Mouse (Mus musculus) frontal cortex, postnatal 14 days (tissue): ENCODE data around the gene Kcnn1.

ENCODE experiments used
- DNase-seq, 2 experiments: peaks; one replicate each; pipeline ENCODE4 v3.0.0; 2022; ENCODE audit warnings: low spot score in 2 of 2

The Kcnn1 gene

DNA sequence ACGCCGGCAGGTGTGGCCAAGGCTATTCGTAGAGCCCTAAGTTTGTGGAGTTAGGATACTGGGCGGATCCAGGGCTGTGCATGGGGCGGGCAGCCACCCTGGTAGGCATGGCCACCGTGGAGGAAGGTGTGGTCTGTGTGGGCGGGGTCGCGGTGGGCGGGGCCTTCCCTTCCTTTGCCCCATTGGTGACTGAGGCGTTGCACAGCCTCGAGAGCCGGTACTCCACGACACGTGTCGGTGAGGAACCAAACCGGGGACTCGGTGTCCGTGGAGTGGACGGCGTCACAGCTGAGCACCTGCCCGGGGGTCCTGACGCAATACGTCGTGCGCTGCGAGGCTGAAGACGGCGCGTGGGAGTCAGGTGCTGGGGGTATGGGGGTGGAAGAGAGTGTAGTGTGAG lies 46.4 kb downstream of the Kcnn1 start:
- no peak for DNase-seq

- no peak for DNase-seq
Observed at GRCm38 (mm10) chr8:70812885-70813284, 50.2 kb downstream of the Kcnn1 start.

DNA sequence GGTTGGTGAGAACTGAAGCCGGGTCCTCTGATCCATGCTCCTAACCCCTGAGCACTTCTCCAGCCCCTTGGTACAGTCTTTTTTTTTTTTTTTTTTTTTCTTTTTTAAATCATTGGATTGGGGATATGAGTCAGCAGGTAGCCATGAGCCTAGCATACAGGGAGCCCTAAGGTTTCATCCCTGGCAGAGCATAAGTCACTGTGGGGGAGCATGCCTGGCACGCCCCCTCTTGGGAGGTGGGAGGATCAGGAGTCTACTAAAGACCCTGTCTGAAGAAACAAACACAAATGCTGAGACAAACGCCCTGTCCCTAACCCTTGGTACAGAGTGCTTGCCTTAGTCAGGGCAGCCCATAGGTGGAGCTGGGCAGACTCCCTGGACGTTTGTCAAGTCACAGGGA lies 51.0 kb downstream of the Kcnn1 start:
- DNase-seq = no peak

- DNase-seq = no peak
Observed at GRCm38 (mm10) chr8:70810962-70811680, 51.9 kb downstream of the Kcnn1 start.

- no peak for DNase-seq
Observed at GRCm38 (mm10) chr8:70808955-70809701, 53.9 kb downstream of the Kcnn1 start.

GRCm38 (mm10) chr8:70808239-70808638 lies 54.8 kb downstream of the Kcnn1 start, which contains the start of gene Il12rb1:
Gene Il12rb1, plus strand, starts transcription at chr8:70808449.
- no peak for DNase-seq

DNA sequence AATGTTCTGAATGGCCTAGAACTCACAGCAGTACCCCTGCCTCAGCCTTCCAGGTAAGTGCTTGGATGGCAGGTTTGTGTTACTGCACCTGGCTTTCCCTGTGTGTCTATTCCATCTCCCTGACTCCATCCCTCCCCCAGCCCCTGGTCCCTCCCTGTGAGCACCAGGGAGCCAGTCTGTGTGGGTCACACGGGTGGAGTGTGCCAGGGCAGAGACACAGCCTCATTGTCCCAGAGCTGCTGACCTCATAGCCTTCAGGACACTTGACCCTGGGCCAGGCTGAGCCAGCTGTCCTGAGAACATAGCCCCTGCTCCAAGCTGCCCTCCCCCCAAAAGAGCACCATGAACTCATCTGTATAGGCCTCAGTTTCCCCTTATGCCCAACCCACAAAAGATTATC lies 55.8 kb downstream of the Kcnn1 start:
- DNase-seq = no peak

DNA sequence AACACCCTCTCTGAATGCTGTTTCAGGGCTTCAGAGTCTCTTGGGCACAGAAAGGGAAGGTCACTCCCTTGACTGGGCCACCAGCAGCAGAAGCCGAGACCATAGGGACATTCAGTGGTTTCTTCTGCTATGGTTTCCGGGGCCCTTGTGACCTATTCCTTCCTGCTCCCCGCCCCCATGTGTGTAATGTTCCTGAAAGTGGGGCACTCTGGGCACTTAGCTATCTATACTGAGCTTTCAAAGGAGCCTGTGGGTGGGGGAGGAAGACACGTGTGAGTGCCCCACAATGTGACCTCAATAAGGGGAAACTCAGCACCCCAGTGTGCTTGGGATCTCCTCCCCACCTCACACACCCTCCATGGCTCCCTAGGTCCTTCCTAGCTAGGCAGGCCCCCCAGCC lies 56.5 kb downstream of the Kcnn1 start:
- no peak for DNase-seq

DNA sequence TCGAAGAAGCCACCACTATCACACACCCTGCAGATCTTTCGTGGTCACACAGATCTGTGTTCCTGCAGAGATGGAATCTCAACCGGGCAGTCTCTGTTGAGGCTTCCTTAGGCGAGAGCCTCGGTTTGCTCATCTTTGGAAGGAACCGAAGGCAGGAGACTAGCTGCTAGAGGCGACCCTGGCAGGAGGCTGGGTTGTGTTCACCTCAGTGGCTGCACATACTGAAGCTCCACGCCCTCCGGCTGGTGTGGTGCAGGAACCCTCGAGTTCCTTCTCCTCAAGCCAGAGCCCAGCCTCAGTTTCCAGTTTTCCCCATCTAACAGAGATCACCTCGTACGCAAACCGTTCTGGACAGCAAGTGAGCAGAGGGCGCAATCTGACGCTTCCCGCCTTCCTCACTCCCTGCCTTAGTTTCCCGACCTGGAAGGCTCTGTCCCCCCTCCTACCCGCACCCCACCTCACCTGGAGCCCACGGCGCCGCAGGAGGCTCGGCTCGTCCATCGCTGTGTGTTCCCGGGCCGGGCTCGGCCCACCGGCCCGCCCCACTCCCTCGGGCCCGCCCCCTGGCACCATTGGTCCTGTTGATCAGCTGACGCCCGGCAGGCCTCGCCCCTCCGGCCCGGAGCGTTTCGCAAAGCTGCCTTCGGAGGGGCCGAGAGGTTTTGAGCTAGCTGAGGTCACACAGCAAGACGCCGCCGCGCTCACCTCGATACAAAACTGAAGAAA lies 58.4 kb downstream of the Kcnn1 start, which contains the start of gene Mast3:
Mast3 (minus strand) TSS at position 574 of the 726 bp plus-strand sequence.
- DNase-seq = peak in 1 of 2 experiments; percentile 72

- DNase-seq = peak in 1 of 2 experiments; percentile 43
Observed at GRCm38 (mm10) chr8:70803761-70804480, 59.1 kb downstream of the Kcnn1 start.

GRCm38 (mm10) chr8:70802786-70803510 lies 60.1 kb downstream of the Kcnn1 start:
- DNase-seq = no peak

- DNase-seq = no peak
Observed at GRCm38 (mm10) chr8:70801830-70802229, 61.2 kb downstream of the Kcnn1 start.

GRCm38 (mm10) chr8:70801156-70801555 lies 61.9 kb downstream of the Kcnn1 start:
- peak in 1 of 2 experiments; percentile 51 for DNase-seq

GRCm38 (mm10) chr8:70800648-70801047 lies 62.4 kb downstream of the Kcnn1 start:
- peak in 1 of 2 experiments; percentile 48 for DNase-seq

GRCm38 (mm10) chr8:70798281-70798680 lies 64.8 kb downstream of the Kcnn1 start:
- no peak for DNase-seq

DNA sequence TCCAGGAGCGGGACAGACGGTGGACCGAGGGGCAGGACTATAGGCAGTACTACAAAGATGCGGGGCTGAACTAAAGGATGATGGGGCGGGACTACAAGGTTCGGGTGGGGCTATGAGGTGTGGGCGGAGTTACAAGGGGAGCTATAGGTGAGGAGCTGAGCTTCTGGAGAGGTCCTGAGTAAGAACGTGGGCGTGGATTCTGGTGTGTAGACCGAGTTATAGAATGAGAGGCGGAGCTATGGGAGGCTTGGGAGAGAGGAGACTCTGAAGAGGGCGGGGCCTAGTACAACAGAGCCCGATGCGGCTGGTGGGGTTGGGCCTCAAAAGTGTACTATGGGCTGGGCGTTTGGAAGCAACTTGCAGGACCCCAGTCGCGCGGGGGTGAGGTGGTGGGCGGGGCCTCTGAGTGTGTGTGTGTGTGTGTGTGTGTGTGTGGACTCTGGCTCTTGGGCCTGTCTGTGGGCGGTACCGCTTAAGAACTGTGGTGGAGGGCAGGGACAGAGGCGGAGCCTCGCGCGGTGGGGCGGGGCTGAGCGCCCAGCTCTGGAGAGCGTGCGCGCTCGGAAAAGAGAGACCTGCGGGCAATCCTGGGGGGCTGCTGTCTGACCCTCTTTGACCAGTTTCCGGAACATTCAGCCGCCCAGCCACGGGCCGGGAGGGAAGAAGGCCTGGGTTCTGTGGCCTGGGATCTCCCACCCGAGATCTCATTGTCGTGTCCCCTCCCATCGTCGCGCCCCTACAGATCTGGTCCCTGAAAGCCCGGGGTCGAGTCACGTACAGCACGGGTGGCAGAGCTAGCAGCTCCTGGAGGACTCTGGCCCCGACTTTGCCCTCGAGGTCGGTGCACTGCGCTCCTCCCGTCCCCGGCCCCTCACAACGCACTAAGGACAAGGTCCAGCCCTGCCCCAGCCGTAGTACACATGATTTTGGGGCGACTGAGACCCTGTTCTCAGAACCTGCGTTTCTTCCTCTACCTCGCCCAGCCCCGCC lies 65.7 kb downstream of the Kcnn1 start:
- DNase-seq = peak; percentile 82 to 87

DNA sequence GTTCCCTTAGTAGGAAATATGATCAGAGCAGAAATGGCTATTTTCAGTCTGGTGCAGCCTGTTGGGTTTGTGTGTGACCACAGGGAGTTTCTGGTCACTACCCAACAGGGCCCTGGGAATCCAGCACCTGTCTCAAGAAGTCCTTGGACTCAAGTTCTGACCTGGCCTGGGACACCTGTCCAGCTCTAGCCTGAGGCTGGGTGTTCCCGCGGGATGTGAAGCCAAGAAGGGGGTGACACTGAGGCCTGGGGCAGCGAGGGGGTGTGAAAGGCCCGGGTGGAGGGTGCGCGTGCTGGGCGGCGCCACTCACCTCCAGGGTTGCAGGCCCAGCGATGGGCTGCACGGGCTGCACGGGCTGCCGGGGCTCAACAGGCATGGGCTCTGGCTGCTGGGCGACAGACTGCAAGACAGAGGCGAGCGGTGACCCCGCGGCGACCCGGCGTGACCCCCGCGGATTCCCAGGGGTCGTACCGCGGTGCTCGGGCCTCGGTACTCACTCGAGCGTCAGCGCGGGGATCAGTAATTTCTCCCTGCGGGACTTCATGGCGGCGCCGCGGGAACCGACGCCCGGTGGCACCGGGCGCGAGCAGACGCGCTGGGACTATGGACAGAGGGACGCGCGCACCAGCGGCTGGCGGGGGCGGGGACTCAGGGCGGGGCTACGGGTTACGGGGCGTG lies 66.5 kb downstream of the Kcnn1 start:
- no peak for DNase-seq

GRCm38 (mm10) chr8:70795370-70795769 lies 67.7 kb downstream of the Kcnn1 start:
- no peak for DNase-seq

- no peak for DNase-seq
Observed at GRCm38 (mm10) chr8:70794215-70794614, 68.8 kb downstream of the Kcnn1 start.
